Mouse (Mus musculus) regulatory T cell (primary cell): ENCODE measurements at regions not wholly inside any gene's neighbourhood (a gene's known extent, or its start where the extent isn't known, plus 50 kb on each side); places are given as distances from the start of the nearest gene placed in this dataset.

Experiments
- in situ Hi-C: fragments of 300-600 bp; cut with MboI, MseI; formaldehyde crosslinking; loops from one replicate; pipeline ENCODE4 v1.15.1; 2025; ENCODE audit warnings: high pct_unique_total_duplicates

- in situ Hi-C loops = no loop called here
These were observed 61.7 kb downstream of the Thnsl1 start for GRCm38 (mm10) chr2:21267149-21267761.

GRCm38 (mm10) chr2:21269989-21270846 lies 64.7 kb downstream of the Thnsl1 start:
- in situ Hi-C loops = loop anchor here (10.0 kb wide), 1 partner anchor 265 kb away; no protein-coding TSS in a partner anchor

- in situ Hi-C loops = loop anchor here (10.0 kb wide), 1 partner anchor 269 kb away; no protein-coding TSS in a partner anchor
These were observed 67.9 kb downstream of the Thnsl1 start for GRCm38 (mm10) chr2:21273416-21273815.

GRCm38 (mm10) chr2:21275315-21275714 lies 69.8 kb downstream of the Thnsl1 start:
- in situ Hi-C loops = loop anchor here (5.0 to 10.0 kb wide), 2 partner anchors 271 to 637 kb away; no protein-coding TSS in a partner anchor

GRCm38 (mm10) chr2:21280794-21281420 lies 75.4 kb downstream of the Thnsl1 start:
- in situ Hi-C loops = no loop called here

- in situ Hi-C loops = no loop called here
These were observed 77.1 kb downstream of the Thnsl1 start for GRCm38 (mm10) chr2:21282505-21283200.

GRCm38 (mm10) chr2:21284881-21285280 lies 79.4 kb downstream of the Thnsl1 start:
- in situ Hi-C loops = no loop called here

- in situ Hi-C loops = no loop called here
These were observed 79.6 kb upstream of the Gpr158 start for GRCm38 (mm10) chr2:21287786-21288185.

- in situ Hi-C loops = no loop called here
These were observed 74.6 kb upstream of the Gpr158 start for GRCm38 (mm10) chr2:21292669-21293151.

GRCm38 (mm10) chr2:21294002-21294401 lies 73.3 kb upstream of the Gpr158 start:
- in situ Hi-C loops = no loop called here

- in situ Hi-C loops = no loop called here
These were observed 67.7 kb upstream of the Gpr158 start for GRCm38 (mm10) chr2:21299681-21300080.
